Mouse (Mus musculus) hindbrain, embryonic 11.5 days (tissue): ENCODE data around the gene AI854703. TPM values are rescaled to one million over a fixed set of nuclear protein-coding genes. Genes with fewer than 3 reads are reported as not detected.

Experiments
- polyA plus RNA-seq: library from polyadenylated mRNA; unstranded; fragments of >200 nt; fragmentation: Nextera tagmentation; extraction: Ambion mirVana; gene quantifications from 2 replicates; pipeline ENCODE4 v1.2.1, GENCODE M21; 2014

AI854703 gene
- polyA plus RNA-seq, 1 experiment from 2014 or later: 1.2 TPM

Other genes with a start within 250 kb of the AI854703 start
- 16.0 and 19.1 TPM in 2 replicates for gene Krba1, start 231.2 kb upstream of the AI854703 start, polyA plus RNA-seq
- gene Zfp467, start 180.9 kb upstream of the AI854703 start, polyA plus RNA-seq: 13.3 and 14.9 TPM in 2 replicates
- gene Sspo, start 178.5 kb upstream of the AI854703 start, polyA plus RNA-seq: 0.05 and 0.17 TPM in 2 replicates
- gene Atp6v0e2, start 89.1 kb upstream of the AI854703 start, polyA plus RNA-seq: 55.1 and 59.0 TPM in 2 replicates
- 13.9 and 17.2 TPM in 2 replicates for gene Lrrc61, start 72.0 kb upstream of the AI854703 start, polyA plus RNA-seq
- 2.0 and 2.5 TPM in 2 replicates for gene Rarres2, start 54.0 kb upstream of the AI854703 start, polyA plus RNA-seq
- gene Gm45021, start 37.2 kb upstream of the AI854703 start, polyA plus RNA-seq: not detected in 2 replicates
- gene Repin1, start 32.9 kb upstream of the AI854703 start, polyA plus RNA-seq: 35.3 and 37.8 TPM in 2 replicates
- gene Gm44965, start 32.8 kb upstream of the AI854703 start, polyA plus RNA-seq: not detected in 2 replicates
- 7.7 and 11.0 TPM in 2 replicates for gene Zfp775, start 24.7 kb upstream of the AI854703 start, polyA plus RNA-seq
- gene Gimap8, start 20.5 kb downstream of the AI854703 start, polyA plus RNA-seq: 0.37 and 0.57 TPM in 2 replicates
- 4.2 and 4.8 TPM in 2 replicates for gene Gimap9, start 49.4 kb downstream of the AI854703 start, polyA plus RNA-seq
- 3.3 and 5.6 TPM in 2 replicates for gene Gimap4, start 57.8 kb downstream of the AI854703 start, polyA plus RNA-seq
- gene Gimap6, start 81.5 kb downstream of the AI854703 start, polyA plus RNA-seq: 10.7 and 11.5 TPM in 2 replicates
- not detected in 2 replicates for gene Gm28053, start 91.8 kb downstream of the AI854703 start, polyA plus RNA-seq
- 0.11 TPM in 1 of 2 replicates, not detected in the other for gene Gimap7, start 91.9 kb downstream of the AI854703 start, polyA plus RNA-seq
- 5.0 and 6.1 TPM in 2 replicates for gene Gimap1, start 112.3 kb downstream of the AI854703 start, polyA plus RNA-seq
- 0.49 and 0.92 TPM in 2 replicates for gene Gimap5, start 119.4 kb downstream of the AI854703 start, polyA plus RNA-seq
- 0.17 TPM in 1 of 2 replicates, not detected in the other for gene Gimap3, start 144.1 kb downstream of the AI854703 start, polyA plus RNA-seq
- 25.7 and 26.0 TPM in 2 replicates for gene Tmem176a, start 214.2 kb downstream of the AI854703 start, polyA plus RNA-seq
- 66.7 and 72.5 TPM in 2 replicates for gene Tmem176b, start 214.7 kb downstream of the AI854703 start, polyA plus RNA-seq
- gene Aoc1, start 246.1 kb downstream of the AI854703 start, polyA plus RNA-seq: not detected in 2 replicates